Mouse (Mus musculus): ENCODE results near the gene S1pr5. TPM values are rescaled to one million over a fixed set of nuclear protein-coding genes. Genes with fewer than 3 reads are reported as not detected.

Gene S1pr5
- polyA plus RNA-seq, 1 experiment from 2014 or later = 6.2 TPM

DNA sequence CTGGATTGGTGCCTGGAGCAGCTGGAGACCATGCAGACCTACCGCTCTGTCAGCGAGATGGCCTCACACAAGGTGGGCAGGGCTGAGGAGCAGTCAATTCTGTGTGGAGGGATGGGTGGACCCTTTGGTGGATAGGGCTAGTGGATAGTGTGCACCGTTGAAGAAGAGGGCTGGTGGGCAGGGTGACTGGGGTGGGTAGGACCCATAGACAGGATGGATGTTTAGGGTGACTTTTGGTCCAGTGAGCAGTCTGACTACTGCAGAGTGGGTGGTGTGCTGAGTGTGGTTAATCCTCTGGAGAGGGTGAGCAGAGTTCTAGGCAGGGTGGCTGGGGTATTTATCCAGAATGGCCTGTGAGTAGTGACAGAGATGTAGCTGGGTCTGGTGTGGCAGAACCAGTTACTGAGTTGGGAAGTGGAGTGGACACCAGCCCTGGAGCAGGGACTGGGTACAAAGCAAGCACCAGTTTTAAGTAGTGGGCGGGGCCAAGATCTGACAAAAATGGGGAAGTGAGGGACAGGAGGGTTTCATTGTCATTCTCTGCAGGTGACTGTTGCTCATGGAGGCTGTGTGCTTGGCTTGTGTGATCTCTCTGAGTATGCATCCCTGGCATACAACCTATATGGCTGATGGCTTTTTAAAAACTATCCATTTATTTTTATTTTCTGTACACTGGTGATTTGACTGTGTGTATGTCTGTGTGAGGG lies 53.3 kb downstream of the S1pr5 start:
- H3K36me3 ChIP-seq = no peaks in the 10 kb centered on the region
- no peak overlapping the region for H3K9ac ChIP-seq
- peaks cover 21% of the 10 kb centered on the region; the same call in 1 of the 2 replicates for H3K4me1 ChIP-seq
- H3K9me3 ChIP-seq = no peaks in the 10 kb centered on the region
- H3K27me3 ChIP-seq = no peaks in the 10 kb centered on the region
- ATAC-seq (ENCODE audit: insufficient number of reproducible peaks, low FRiP score, low TSS enrichment, low read depth) = no peak
- no peak overlapping the region for H3K4me2 ChIP-seq
- no peak overlapping the region for H3K27ac ChIP-seq
- H3K4me3 ChIP-seq = no peak overlapping the region
- 79% methylated on average over 4 of the region's 4 CpGs for WGBS

GRCm38 (mm10) chr9:21193786-21194185 lies 54.5 kb downstream of the S1pr5 start:
- ATAC-seq (ENCODE audit: insufficient number of reproducible peaks, low FRiP score, low TSS enrichment, low read depth) = no peak

More at GRCm38 (mm10) chr9:21193786-21194185, 54.5 kb downstream of the S1pr5 start:
- H3K4me3 ChIP-seq = no peak overlapping the region
- no peak overlapping the region for H3K9ac ChIP-seq
- H3K4me2 ChIP-seq = no peak overlapping the region
- no peaks in the 10 kb centered on the region for H3K36me3 ChIP-seq
- peaks cover 21% of the 10 kb centered on the region; the same call in 1 of the 2 replicates for H3K4me1 ChIP-seq
- no peaks in the 10 kb centered on the region for H3K27me3 ChIP-seq
- no peak overlapping the region for H3K27ac ChIP-seq
- 77% methylated on average over 3 of the region's 3 CpGs for WGBS
- no peaks in the 10 kb centered on the region for H3K9me3 ChIP-seq

Other genes with a start within 250 kb of the S1pr5 start
- 112 and 116 TPM in 2 replicates for gene Mrpl4, start 245.7 kb downstream of the S1pr5 start, polyA plus RNA-seq (2015; fragmentation: Nextera tagmentation; extraction: Ambion mirVana)
- gene Icam1, start 232.5 kb downstream of the S1pr5 start, polyA plus RNA-seq (2015; fragmentation: Nextera tagmentation; extraction: Ambion mirVana) = 23.4 and 24.4 TPM in 2 replicates
- gene Icam4, start 219.1 kb downstream of the S1pr5 start, polyA plus RNA-seq (2015; fragmentation: Nextera tagmentation; extraction: Ambion mirVana) = 0.96 and 3.0 TPM in 2 replicates
- gene Icam5, start 216.4 kb downstream of the S1pr5 start, polyA plus RNA-seq (2015; fragmentation: Nextera tagmentation; extraction: Ambion mirVana) = 0.05 and 0.21 TPM in 2 replicates
- 0.56 TPM in 1 of 2 replicates, not detected in the other for gene Zglp1, start 181.3 kb downstream of the S1pr5 start, polyA plus RNA-seq (2015; fragmentation: Nextera tagmentation; extraction: Ambion mirVana)
- 0.60 and 0.93 TPM in 2 replicates for gene Gm49373, start 175.3 kb downstream of the S1pr5 start, polyA plus RNA-seq (2015; fragmentation: Nextera tagmentation; extraction: Ambion mirVana)
- gene Fdx1l, start 174.8 kb downstream of the S1pr5 start, polyA plus RNA-seq (2015; fragmentation: Nextera tagmentation; extraction: Ambion mirVana) = 53.3 and 57.9 TPM in 2 replicates
- gene Gm38431, start 156.4 kb downstream of the S1pr5 start, polyA plus RNA-seq (2015; fragmentation: Nextera tagmentation; extraction: Ambion mirVana) = 1.2 and 1.6 TPM in 2 replicates
- gene Raver1, start 156.4 kb downstream of the S1pr5 start, polyA plus RNA-seq (2015; fragmentation: Nextera tagmentation; extraction: Ambion mirVana) = 49.6 and 55.0 TPM in 2 replicates
- 13.1 and 13.2 TPM in 2 replicates for gene Tyk2, start 117.2 kb downstream of the S1pr5 start, polyA plus RNA-seq (2015; fragmentation: Nextera tagmentation; extraction: Ambion mirVana)
- gene Cdc37, start 98.5 kb downstream of the S1pr5 start, polyA plus RNA-seq (2015; fragmentation: Nextera tagmentation; extraction: Ambion mirVana) = 298 and 326 TPM in 2 replicates
- gene Pde4a, start 82.7 kb downstream of the S1pr5 start, polyA plus RNA-seq (2015; fragmentation: Nextera tagmentation; extraction: Ambion mirVana) = 6.1 and 6.4 TPM in 2 replicates
- gene Keap1, start 9.1 kb downstream of the S1pr5 start, polyA plus RNA-seq (2015; fragmentation: Nextera tagmentation; extraction: Ambion mirVana) = 77.7 and 78.6 TPM in 2 replicates
- gene Atg4d, start 16.9 kb upstream of the S1pr5 start, polyA plus RNA-seq (2015; fragmentation: Nextera tagmentation; extraction: Ambion mirVana) = 40.8 and 44.2 TPM in 2 replicates
- gene Kri1, start 39.5 kb upstream of the S1pr5 start, polyA plus RNA-seq (2015; fragmentation: Nextera tagmentation; extraction: Ambion mirVana) = 13.1 and 18.4 TPM in 2 replicates
- 55.3 and 60.1 TPM in 2 replicates for gene Cdkn2d, start 43.0 kb upstream of the S1pr5 start, polyA plus RNA-seq (2015; fragmentation: Nextera tagmentation; extraction: Ambion mirVana)
- 42.3 and 43.2 TPM in 2 replicates for gene Ap1m2, start 63.9 kb upstream of the S1pr5 start, polyA plus RNA-seq (2015; fragmentation: Nextera tagmentation; extraction: Ambion mirVana)
- gene Slc44a2, start 72.3 kb upstream of the S1pr5 start, polyA plus RNA-seq (2015; fragmentation: Nextera tagmentation; extraction: Ambion mirVana) = 137 and 150 TPM in 2 replicates
- gene Ilf3, start 119.4 kb upstream of the S1pr5 start, polyA plus RNA-seq (2015; fragmentation: Nextera tagmentation; extraction: Ambion mirVana) = 169 and 174 TPM in 2 replicates
- 42.3 and 45.0 TPM in 2 replicates for gene Qtrt1, start 163.4 kb upstream of the S1pr5 start, polyA plus RNA-seq (2015; fragmentation: Nextera tagmentation; extraction: Ambion mirVana)
- gene Dnm2, start 176.5 kb upstream of the S1pr5 start, polyA plus RNA-seq (2015; fragmentation: Nextera tagmentation; extraction: Ambion mirVana) = 76.1 and 84.4 TPM in 2 replicates